Mouse (Mus musculus): ENCODE measurements around the gene Mpg. TPM values are rescaled to one million over a fixed set of nuclear protein-coding genes. Genes with fewer than 3 reads are reported as not detected.
"Not testable (repeated sequence)": the region's sequence is repeated elsewhere in the genome, so short reads cannot be mapped to it uniquely, and the experiment has no call there.

Mpg gene
- total and polyA plus RNA-seq, 3 experiments = 39.1 to 40.3 (median 39.6) TPM

DNA sequence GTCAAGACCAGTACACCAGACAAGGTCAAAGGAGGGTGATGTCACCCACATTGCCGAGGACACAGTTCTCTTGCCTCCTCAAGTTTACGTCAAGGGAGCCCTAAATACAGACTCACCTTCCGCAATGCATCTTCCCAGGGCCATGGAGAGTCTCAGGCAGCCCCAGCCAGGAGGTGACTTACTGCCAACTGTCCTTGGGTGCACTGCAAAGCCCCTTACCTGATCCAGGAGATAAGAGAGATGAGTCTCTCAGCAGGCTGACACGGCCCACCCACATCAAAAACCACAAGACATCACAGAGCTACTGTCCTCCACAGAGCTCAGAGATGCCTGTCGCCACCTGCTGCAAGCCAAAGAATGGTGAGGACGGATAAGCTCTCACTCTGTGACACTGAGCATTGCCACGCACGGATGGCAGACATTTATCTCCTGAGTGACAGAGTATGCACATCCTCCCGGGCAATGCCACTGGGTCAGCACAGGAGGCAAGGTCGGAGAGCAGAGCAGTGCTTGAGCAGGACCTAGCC is 26.2 kb upstream of the Mpg start, which contains the start of gene Il9r:
Il9r (minus strand) TSS at position 205 of the 527 bp plus-strand sequence.
- DNase-seq (ENCODE audit: extremely low read depth) = peak; percentile 79
- peak within 1 kb of the TSS; percentile 48 for H3K4me2 ChIP-seq (ENCODE audit: insufficient read depth, low read depth, poor library complexity, severe bottlenecking)
- H3K4me3 ChIP-seq (replicated peaks in 1 of 3; ENCODE audit: low read depth in 2 of 3, low read length in 2 of 3, poor library complexity in 1 of 3) = peak within 1 kb of the TSS; percentile 45 to 61 (median 57)
- dilution Hi-C loops (cut with MboI; ENCODE audit: extremely low pct_ligation_motif_present, extremely low pct_unique_long_range_greater_than_20kb, low sequenced_read_pairs) (no loop called here), in situ Hi-C loops (cut with MboI; ENCODE audit: low pct_ligation_motif_present, low pct_unique_long_range_greater_than_20kb, low sequenced_read_pairs) (loop anchor here (5.0 kb wide), 1 partner anchor 37 kb away; no protein-coding TSS in a partner anchor)
- peaks cover 0 to 4% of the 10 kb centered on the region in 2 experiments for H3K36me3 ChIP-seq (replicated peaks in 1 of 2; ENCODE audit: control insufficient read depth in 1 of 2, insufficient read depth in 1 of 2, low read length in 1 of 2)
- H3K27ac ChIP-seq (ENCODE audit: insufficient read depth, low read depth) = peak within 1 kb of the TSS; percentile 50
- TF ChIP-seq E2F4 (IDR thresholded peaks at IDR 0.05; ENCODE audit: insufficient replicate concordance, low read depth, low read length) (no peak), MAZ (IDR thresholded peaks at IDR 0.05; ENCODE audit: low read depth, low read length) (no peak), RCOR1 (conservative IDR thresholded peaks at IDR 0.05; ENCODE audit: low read depth, low read length) (no peak), NELFE (IDR thresholded peaks at IDR 0.05; ENCODE audit: low read depth, low read length) (peak; percentile 37; the same call in 1 of the 2 replicates), TBP (conservative IDR thresholded peaks at IDR 0.05; ENCODE audit: low read depth, low read length) (no peak), NRF1 (IDR thresholded peaks at IDR 0.05; ENCODE audit: low read depth, low read length) (no peak), CTCF (conservative IDR thresholded peaks at IDR 0.05 in 1 of 2, IDR thresholded peaks at IDR 0.05 in 1 of 2; ENCODE audit: low read depth in 2 of 2, low read length in 2 of 2) (peak in 1 of 2 experiments; percentile 48; a peak in 2 of 4 replicates), GABPA (IDR thresholded peaks at IDR 0.05; ENCODE audit: insufficient replicate concordance, low read depth, low read length) (no peak), ZMIZ1 (IDR thresholded peaks at IDR 0.05; ENCODE audit: low read depth, low read length) (0 out of 2 replicates have a peak, but pooled peaks have one; percentile 29), ELF1 (IDR thresholded peaks at IDR 0.05; ENCODE audit: low read depth, low read length) (peak; percentile 15; the same call in 1 of the 2 replicates), CHD2 (IDR thresholded peaks at IDR 0.05; ENCODE audit: low read length) (0 out of 2 replicates have a peak, but pooled peaks have one; percentile 12), ZNF384 (IDR thresholded peaks at IDR 0.05; ENCODE audit: low read depth, low read length) (no peak), JUND (conservative IDR thresholded peaks at IDR 0.05; ENCODE audit: low read depth, low read length) (no peak), HCFC1 (IDR thresholded peaks at IDR 0.05; ENCODE audit: low read depth, low read length) (no peak), MEF2A (IDR thresholded peaks at IDR 0.05; ENCODE audit: borderline replicate concordance, low read depth, low read length) (no peak), EP300 (IDR thresholded peaks at IDR 0.05; ENCODE audit: low read length) (peak; percentile 19; the same call in 1 of the 2 replicates), SMC3 (IDR thresholded peaks at IDR 0.05; ENCODE audit: low read depth, low read length) (no peak; the same call in 1 of the 2 replicates), MAX (IDR thresholded peaks at IDR 0.05; ENCODE audit: low read length) (0 out of 2 replicates have a peak, but pooled peaks have one; percentile 31), POLR2A (IDR thresholded peaks at IDR 0.05; ENCODE audit: low read depth, low read length) (no peak)
- no peaks in the 10 kb centered on the region for H3K9me3 ChIP-seq (replicated peaks; ENCODE audit: low read length)
- H3K27me3 ChIP-seq (replicated peaks) = no peaks in the 10 kb centered on the region
- H3K9ac ChIP-seq (ENCODE audit: insufficient read depth, low read depth) = no peak within 1 kb of the TSS
- H3K4me1 ChIP-seq (ENCODE audit: control insufficient read depth in 1 of 2, insufficient read depth in 2 of 2) = peaks cover 16 to 71% of the 10 kb centered on the region in 2 experiments
- no peaks in the 10 kb centered on the region for H3K79me2 ChIP-seq (replicated peaks; ENCODE audit: control insufficient read depth, extremely low read depth, insufficient read depth, poor library complexity, severe bottlenecking)

DNA sequence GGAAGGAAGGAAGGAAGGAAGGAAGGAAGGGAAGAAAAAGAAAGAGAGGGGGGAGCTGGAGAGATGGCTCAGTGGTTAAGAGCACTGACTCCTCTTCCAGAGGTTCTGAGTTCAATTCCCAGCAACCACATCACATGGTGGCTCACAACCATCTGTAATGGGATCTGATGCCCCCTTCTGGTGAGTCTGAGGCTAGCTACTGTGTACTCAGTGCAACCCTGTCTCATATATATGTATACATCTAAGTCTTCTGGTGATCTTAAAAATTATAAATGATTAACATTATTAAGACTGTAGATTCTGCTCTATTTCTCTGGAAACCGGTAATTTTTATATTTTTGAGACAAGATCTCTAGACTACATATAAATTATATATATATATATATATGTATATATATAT is 25.3 kb upstream of the Mpg start:
- in situ Hi-C loops (cut with MboI; ENCODE audit: low pct_ligation_motif_present, low pct_unique_long_range_greater_than_20kb, low sequenced_read_pairs) = loop anchor here (5.0 kb wide), 1 partner anchor 36 kb away; no protein-coding TSS in a partner anchor
- H3K27me3 ChIP-seq (replicated peaks); H3K79me2 ChIP-seq (replicated peaks; ENCODE audit: control insufficient read depth, extremely low read depth, insufficient read depth, poor library complexity, severe bottlenecking); H3K27ac ChIP-seq (ENCODE audit: insufficient read depth, low read depth); H3K9me3 ChIP-seq (replicated peaks; ENCODE audit: low read length); H3K36me3 ChIP-seq (replicated peaks in 1 of 2; ENCODE audit: control insufficient read depth in 1 of 2, insufficient read depth in 1 of 2, low read length in 1 of 2); dilution Hi-C loops (cut with MboI; ENCODE audit: extremely low pct_ligation_motif_present, extremely low pct_unique_long_range_greater_than_20kb, low sequenced_read_pairs); H3K4me3 ChIP-seq (replicated peaks in 1 of 3; ENCODE audit: low read depth in 2 of 3, low read length in 2 of 3, poor library complexity in 1 of 3); H3K9ac ChIP-seq (ENCODE audit: insufficient read depth, low read depth): not testable (repeated sequence)
- Histone ChIP-seq H3K4me1 (ENCODE audit: control insufficient read depth in 1 of 2, insufficient read depth in 2 of 2) (peaks cover 16 to 66% of the 10 kb centered on the region in 2 experiments), H3K4me2 (ENCODE audit: insufficient read depth, low read depth, poor library complexity, severe bottlenecking) (peak overlapping the region; percentile 48; the same call in 1 of the 2 replicates)
- peak; percentile 54 for DNase-seq (ENCODE audit: extremely low read depth)
- TF ChIP-seq CTCF (conservative IDR thresholded peaks at IDR 0.05 in 1 of 2, IDR thresholded peaks at IDR 0.05 in 1 of 2; ENCODE audit: low read depth in 2 of 2, low read length in 2 of 2) (peak in 1 of 2 experiments; percentile 59; a peak in 2 of 4 replicates), SMC3 (IDR thresholded peaks at IDR 0.05; ENCODE audit: low read depth, low read length) (peak; percentile 49), MYC (IDR thresholded peaks at IDR 0.05; ENCODE audit: low read depth, low read length) (peak; percentile 52; the same call in 1 of the 2 replicates)

Data from CH12.LX (cell line).